Mouse (Mus musculus): ENCODE results near the gene Rbm45.

Rbm45 gene

GRCm38 (mm10) chr2:76400178-76400577 is 30.4 kb downstream of the Rbm45 start:
- DNase-seq = no peak

GRCm38 (mm10) chr2:76405596-76406150 is 35.9 kb downstream of the Rbm45 start:
- DNase-seq = no peak

DNA sequence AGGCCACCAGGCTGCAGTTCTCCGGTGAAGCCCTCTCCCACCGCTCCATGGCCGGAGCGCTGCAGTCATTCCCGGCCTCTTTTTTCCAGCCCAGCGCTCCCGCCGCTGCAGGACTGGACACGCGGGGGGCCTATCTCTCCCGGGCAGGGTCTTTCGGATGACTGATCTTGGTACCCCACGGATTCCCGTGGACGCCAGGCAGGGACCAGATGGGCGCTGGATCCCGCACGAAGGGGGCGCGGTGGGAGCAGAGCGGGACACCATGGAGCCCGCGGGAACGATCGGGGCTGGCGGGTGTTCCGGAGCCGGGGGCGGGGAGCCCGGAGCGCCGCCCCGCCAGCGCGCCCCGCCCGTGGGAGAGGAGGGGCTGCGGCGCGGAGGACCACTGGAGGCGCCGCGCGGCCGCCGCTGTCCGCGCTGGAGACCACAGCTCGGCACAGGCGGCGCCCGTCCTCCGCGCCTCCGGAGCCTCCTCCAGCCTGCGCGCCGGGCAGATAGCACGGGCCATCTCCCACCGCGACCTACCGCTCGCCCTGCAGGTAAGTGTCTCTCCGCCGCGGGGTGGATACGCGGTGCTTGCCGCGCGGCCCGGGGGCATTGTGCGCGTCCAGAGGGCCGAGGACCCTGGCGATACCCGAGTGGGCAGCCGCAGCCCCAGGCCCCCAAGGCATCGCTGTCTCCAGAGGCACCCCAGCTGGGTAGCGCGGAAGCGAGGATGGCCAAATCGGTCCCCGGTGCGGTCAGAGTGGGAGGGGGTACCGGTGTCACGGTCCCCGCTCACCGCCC is 36.6 kb downstream of the Rbm45 start, which contains the start of gene Osbpl6:
TSS of gene Osbpl6 (plus strand) at position 358 of the 786 bp plus-strand sequence.
- DNase-seq = peak; percentile 81 to 90

- peak; percentile 65 to 71 for DNase-seq
These were observed 37.2 kb downstream of the Rbm45 start for GRCm38 (mm10) chr2:76406937-76407441.

DNA sequence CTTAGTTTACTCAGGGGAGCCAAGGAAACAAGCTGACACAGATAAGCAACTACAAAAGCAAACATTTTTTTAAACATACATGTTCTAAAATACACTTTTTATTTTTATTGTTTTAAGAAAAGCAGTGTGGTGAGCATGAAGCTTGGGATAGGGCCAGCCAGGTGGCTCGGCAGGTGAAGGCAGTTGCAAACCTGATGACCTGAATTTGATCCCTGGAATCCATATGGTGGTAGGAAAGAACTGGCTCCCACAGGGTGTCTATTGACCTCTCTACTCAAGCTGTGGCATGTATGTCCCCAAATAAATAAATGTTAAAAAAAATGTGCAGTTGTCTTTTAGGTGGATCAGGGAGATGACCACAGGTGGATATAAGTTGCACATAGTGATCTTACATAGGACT is 39.7 kb downstream of the Rbm45 start:
- DNase-seq = no peak

DNA sequence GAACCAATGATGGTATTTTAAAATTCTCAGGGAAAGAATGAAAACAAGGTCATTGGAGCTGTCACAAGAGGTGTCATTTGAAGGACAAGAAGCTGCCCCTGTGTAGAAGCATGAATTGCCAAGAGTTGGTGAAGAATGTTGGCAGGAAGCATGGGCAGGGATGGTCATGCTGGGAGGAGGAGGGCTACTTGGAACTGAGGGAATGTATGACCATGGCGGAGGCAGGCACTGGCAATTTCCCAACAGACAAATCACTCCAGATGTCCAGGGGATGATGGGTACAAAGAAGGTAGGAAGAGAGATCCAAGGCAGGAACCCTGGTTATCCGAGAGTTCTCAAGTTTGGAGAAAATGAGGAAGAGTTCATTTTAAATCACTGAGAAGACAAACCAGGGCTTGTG is 40.2 kb downstream of the Rbm45 start:
- no peak for DNase-seq

DNA sequence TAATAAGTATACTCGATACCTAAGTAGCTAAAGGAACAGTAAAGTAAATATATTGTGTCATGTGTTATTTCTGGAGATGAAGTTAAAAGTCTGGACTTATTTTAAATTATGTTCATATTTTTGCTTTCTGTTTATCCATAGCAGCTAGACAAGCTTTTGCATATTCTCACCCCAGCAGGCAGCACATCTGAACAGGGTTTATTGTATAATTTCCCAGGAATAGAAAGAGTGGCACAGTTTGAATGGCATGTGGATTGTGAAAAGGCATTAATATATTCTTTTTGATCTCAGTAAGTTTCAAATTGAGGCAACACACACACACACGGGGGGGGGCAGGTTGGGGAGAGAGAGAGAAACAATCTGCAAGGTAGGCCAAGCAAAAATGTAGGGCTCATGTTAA is 43.1 kb downstream of the Rbm45 start:
- no peak for DNase-seq

- no peak for DNase-seq
These were observed 47.8 kb downstream of the Rbm45 start for GRCm38 (mm10) chr2:76417446-76418141.

GRCm38 (mm10) chr2:76418142-76418518 is 48.3 kb downstream of the Rbm45 start:
- DNase-seq = no peak

GRCm38 (mm10) chr2:76421411-76421924 is 51.7 kb downstream of the Rbm45 start:
- DNase-seq = no peak

DNA sequence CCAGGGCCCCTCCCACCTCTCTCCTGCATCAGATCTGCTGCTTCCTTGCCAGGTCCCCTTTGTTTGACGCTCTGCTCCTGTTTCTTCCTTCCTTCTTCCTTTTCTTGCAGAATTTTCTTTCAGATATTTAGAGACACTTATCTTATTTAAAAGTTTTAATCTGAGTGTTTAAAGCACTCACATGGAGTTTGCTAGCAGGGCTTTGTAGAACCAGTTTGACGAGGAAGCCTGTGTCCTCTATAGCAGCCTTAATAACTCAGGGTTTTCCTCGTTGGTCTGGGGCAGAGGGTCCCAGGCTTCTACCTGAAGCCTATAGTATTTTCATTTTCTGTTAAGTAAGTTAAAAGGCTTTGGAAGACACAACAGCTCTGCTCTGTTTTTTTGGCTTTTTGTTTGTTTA is 57.0 kb downstream of the Rbm45 start:
- DNase-seq = no peak

GRCm38 (mm10) chr2:76429318-76429717 is 59.5 kb downstream of the Rbm45 start:
- DNase-seq = no peak

DNA sequence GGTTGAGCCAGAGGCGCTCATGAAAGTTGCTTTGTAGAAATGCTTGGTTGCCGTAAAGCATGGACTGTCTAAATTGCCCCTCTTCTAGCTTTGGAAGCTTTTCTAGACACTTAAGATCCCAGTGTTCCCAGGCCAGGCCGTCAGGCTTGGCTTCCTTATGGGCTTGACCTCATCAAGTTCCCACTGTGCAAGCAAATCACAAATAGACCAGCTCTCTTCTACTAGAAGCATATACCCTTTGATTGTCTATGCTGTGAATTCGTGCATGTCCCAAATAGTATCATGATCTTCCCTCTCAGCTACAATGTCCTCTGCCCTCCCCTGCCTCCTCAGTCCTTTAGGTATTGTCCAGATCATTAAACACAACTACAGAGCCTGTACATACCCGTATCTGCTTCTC is 60.1 kb downstream of the Rbm45 start:
- DNase-seq = no peak

DNA sequence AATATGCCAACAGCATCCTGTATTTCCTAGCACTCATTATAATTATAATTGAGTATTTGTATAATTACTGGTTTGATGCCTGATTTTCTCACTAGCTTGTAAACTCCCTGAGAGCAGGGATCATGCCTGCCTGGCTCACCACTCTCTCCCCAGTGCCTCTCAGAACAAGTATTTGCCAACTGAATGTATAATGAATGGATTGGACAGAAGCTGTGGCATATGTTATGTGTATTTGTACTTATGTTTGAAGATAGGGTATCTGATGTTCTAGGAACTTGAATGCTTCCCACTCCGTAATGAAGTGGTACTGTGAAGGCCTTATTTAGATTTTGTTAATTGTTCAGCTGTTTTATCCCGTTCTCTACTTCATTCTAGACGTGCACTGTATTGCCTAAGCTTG is 60.8 kb downstream of the Rbm45 start:
- no peak for DNase-seq
